Mouse (Mus musculus): ENCODE measurements around the gene Fam151a.

DNA sequence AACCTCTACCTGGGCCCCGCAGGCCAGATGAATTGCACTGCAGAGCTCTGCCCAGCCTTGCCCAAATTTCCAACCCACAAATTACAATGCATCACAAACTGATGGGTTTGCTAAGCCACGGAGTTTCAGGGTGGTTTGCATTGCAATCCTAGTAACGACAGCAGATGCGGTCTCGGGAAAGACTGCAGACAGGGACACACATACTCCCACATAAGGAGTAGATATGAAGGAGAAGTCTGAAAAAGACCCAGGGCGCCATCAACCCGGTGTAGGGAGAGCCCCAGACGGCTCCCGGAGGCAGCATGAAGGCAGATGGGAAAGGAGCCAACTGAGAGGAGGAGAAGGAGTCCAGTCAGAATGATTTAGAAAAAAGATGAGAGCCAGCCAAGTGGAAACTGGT is 56.0 kb downstream of the Fam151a start:
- TF ChIP-seq EP300 (IDR thresholded peaks at IDR 0.05; ENCODE audit: low read depth) (no peak), CTCF (IDR thresholded peaks at IDR 0.05; ENCODE audit: low read depth) (no peak)

Data from heart, postnatal 0 days (tissue).